Mouse (Mus musculus): Measurements from ENCODE around the gene Olfr93.

GRCm38 (mm10) chr17:37200894-37201293, 39.6 kb upstream of the Olfr93 start, which contains the start of gene Olfr94:
- TF ChIP-seq POLR2A (IDR thresholded peaks at IDR 0.05; ENCODE audit: control insufficient read depth, low read depth, low read length) (no peak), CTCF (IDR thresholded peaks at IDR 0.05; ENCODE audit: control insufficient read depth, insufficient read depth, insufficient replicate concordance, low read depth, low read length) (no peak)

Data from testis, adult 2 months (tissue).